Mouse (Mus musculus) right cerebral cortex, adult 2 months (tissue): Measurements from ENCODE around the gene Gm21767.
"Not testable (repeated sequence)": the region's sequence is repeated elsewhere in the genome, so short reads cannot be mapped to it uniquely, and the experiment has no call there.

Experiments
- DNase-seq, 2 experiments: peaks; one replicate each; pipeline ENCODE4 v3.0.0; 2021 to 2022; ENCODE audit warnings: low spot score in 2 of 2

Gene Gm21767

GRCm38 (mm10) chrY:13941438-13941837, at the start of gene Gm21767:
Gm21767 (plus strand) TSS chrY:13941738.
- not testable (repeated sequence) for DNase-seq
